Mouse (Mus musculus) forebrain, postnatal 0 days (tissue): Measurements from ENCODE around the gene Dusp18. TPM values are rescaled to one million over a fixed set of nuclear protein-coding genes. Genes with fewer than 3 reads are reported as not detected.

Source experiments
- ATAC-seq: fragments of 200-750 bp; cut with Nextera tagmentation; 2 replicates; pipeline ENCODE4 v1.8.0; 2017; ENCODE audit warnings: mild to moderate bottlenecking, moderate library complexity
- DNase-seq: peaks from one replicate; pipeline ENCODE4 v3.0.0-alpha.2; 2015
- H3K27ac ChIP-seq: fragments of 300-500 bp; sonication (generic); 2 replicates; pipeline ENCODE4 v1.5.1; 2014; ENCODE audit warnings: low read depth, mild to moderate bottlenecking, antibody characterized with exemption, low read length, moderate library complexity, mixed read lengths
- H3K27me3 ChIP-seq: fragments of 300-500 bp; sonication (generic); 2 replicates; pipeline ENCODE4 v1.6.1; 2014; ENCODE audit warnings: mild to moderate bottlenecking, low read length, mixed read lengths; ENCODE audit not compliant: insufficient read depth
- H3K36me3 ChIP-seq: fragments of 300-500 bp; sonication (generic); 2 replicates; pipeline ENCODE4 v1.6.1; 2014; ENCODE audit warnings: mild to moderate bottlenecking, moderate library complexity; ENCODE audit not compliant: insufficient read depth
- H3K4me1 ChIP-seq: fragments of 300-500 bp; sonication (generic); 2 replicates; pipeline ENCODE4 v1.6.1; 2014; ENCODE audit warnings: antibody characterized with exemption; ENCODE audit not compliant: insufficient read depth
- H3K4me2 ChIP-seq: fragments of 300-500 bp; sonication (generic); 2 replicates; pipeline ENCODE4 v1.6.1; 2014; ENCODE audit warnings: low read depth, mild to moderate bottlenecking, moderate library complexity
- H3K4me3 ChIP-seq: fragments of 300-500 bp; sonication (generic); 2 replicates; pipeline ENCODE4 v1.5.1; 2014; ENCODE audit warnings: low read depth, low read length, mixed read lengths
- H3K9ac ChIP-seq: fragments of 300-500 bp; sonication (generic); 2 replicates; pipeline ENCODE4 v1.6.1; 2014; ENCODE audit warnings: mild to moderate bottlenecking
- H3K9me3 ChIP-seq: fragments of 300-500 bp; sonication (generic); 2 replicates; pipeline ENCODE4 v1.6.1; 2016; ENCODE audit warnings: low read length
- CTCF ChIP-seq: sonication (generic); IDR thresholded peaks from 2 replicates; pipeline ENCODE4 v1.5.1; 2016; ENCODE audit warnings: antibody characterized with exemption, control low read depth, low read depth
- WGBS: fragments of 180-500 bp; shearing (Covaris S2); extraction: QIAGEN DNeasy Blood & Tissue Kit; methylation state at CpG from one replicate; pipeline ENCODE4 v1.1.7; 2014; 5-methylcytosine and 5-hydroxymethylcytosine counted together
- polyA plus RNA-seq: library from polyadenylated mRNA; unstranded; fragments of >200 nt; fragmentation: Nextera tagmentation; extraction: Ambion mirVana; gene quantifications from 2 replicates; pipeline ENCODE4 v1.2.1, GENCODE M21; 2015
- total RNA-seq: library from RNA; depleted of rRNA; stranded (reverse); fragments of >200 nt; gene quantifications from 2 replicates; pipeline ENCODE4 v1.2.3, GENCODE M21; 2014

The Dusp18 gene
- total and polyA plus RNA-seq, 2 experiments from 2014 or later: 25.3 to 33.6 TPM

GRCm38 (mm10) chr11:3925916-3926315, 30.9 kb downstream of the Dusp18 start:
- Histone ChIP-seq H3K4me3 (no peak overlapping the region), H3K9me3 (no peaks in the 10 kb centered on the region), H3K27ac (no peak overlapping the region), H3K36me3 (no peaks in the 10 kb centered on the region), H3K9ac (no peak overlapping the region), H3K4me1 (no peaks in the 10 kb centered on the region), H3K4me2 (no peak overlapping the region), H3K27me3 (no peaks in the 10 kb centered on the region)
- no peak for TF ChIP-seq CTCF
- DNase-seq: no peak
- 92% methylated on average over 10 of the region's 10 CpGs for WGBS
- no peak for ATAC-seq

DNA sequence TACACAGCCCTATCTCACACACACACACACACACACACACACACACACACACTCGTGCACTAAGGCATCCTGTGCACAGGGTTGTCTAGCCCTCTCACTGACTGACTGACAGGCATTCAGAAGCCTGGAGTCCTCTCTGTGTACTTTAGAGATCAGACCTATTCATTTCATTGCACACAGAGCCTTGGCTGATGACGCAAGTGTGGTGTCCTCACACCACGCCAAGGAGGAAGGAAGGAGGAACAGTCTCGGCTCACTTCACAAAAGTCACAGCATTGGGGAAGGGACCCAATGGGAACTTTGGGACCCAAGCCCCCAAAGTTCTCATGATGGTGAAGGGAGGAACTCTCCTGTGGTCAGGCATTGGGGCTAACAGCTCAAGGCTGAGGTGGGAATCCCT, 35.0 kb downstream of the Dusp18 start:
- Histone ChIP-seq H3K4me2 (no peak overlapping the region), H3K27ac (no peak overlapping the region), H3K9me3 (no peaks in the 10 kb centered on the region), H3K4me3 (no peak overlapping the region), H3K27me3 (no peaks in the 10 kb centered on the region), H3K4me1 (0 out of 2 replicates have a peak, but pooled peaks cover 5% of the 10 kb centered on the region), H3K9ac (no peak overlapping the region), H3K36me3 (no peaks in the 10 kb centered on the region)
- ATAC-seq (no peak), DNase-seq (no peak)
- no peak for TF ChIP-seq CTCF
- WGBS: 80% methylated on average over 4 of the region's 4 CpGs

DNA sequence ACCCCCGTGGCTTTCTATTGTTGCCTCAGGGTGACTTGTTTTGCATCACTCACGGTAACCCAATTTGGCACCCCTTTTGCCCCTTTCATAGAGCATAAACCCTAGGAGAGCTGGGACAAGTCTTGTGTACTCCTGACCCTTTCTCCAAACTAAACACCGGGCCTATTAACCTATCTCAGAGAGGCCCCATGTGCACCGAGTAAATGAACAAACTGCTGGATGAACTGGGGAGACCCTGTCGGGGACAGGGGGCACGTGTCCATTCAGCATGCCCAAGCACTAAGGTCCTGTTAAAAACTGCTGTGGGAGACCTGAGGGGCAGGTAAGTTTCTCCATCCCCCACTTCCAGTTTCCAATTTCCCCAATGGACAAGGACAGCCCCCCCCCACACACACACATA, 35.9 kb downstream of the Dusp18 start:
- ATAC-seq (no peak), DNase-seq (no peak)
- no peaks in the 10 kb centered on the region for H3K27me3 ChIP-seq
- H3K36me3 ChIP-seq: no peaks in the 10 kb centered on the region
- 29% methylated on average over 6 of the region's 6 CpGs for WGBS
- 0 out of 2 replicates have a peak, but pooled peaks cover 5% of the 10 kb centered on the region for H3K4me1 ChIP-seq
- no peaks in the 10 kb centered on the region for H3K9me3 ChIP-seq
- H3K9ac ChIP-seq: no peak overlapping the region
- no peak overlapping the region for H3K27ac ChIP-seq
- no peak for TF ChIP-seq CTCF
- peak overlapping the region; percentile 57 for H3K4me2 ChIP-seq
- H3K4me3 ChIP-seq: no peak overlapping the region

DNA sequence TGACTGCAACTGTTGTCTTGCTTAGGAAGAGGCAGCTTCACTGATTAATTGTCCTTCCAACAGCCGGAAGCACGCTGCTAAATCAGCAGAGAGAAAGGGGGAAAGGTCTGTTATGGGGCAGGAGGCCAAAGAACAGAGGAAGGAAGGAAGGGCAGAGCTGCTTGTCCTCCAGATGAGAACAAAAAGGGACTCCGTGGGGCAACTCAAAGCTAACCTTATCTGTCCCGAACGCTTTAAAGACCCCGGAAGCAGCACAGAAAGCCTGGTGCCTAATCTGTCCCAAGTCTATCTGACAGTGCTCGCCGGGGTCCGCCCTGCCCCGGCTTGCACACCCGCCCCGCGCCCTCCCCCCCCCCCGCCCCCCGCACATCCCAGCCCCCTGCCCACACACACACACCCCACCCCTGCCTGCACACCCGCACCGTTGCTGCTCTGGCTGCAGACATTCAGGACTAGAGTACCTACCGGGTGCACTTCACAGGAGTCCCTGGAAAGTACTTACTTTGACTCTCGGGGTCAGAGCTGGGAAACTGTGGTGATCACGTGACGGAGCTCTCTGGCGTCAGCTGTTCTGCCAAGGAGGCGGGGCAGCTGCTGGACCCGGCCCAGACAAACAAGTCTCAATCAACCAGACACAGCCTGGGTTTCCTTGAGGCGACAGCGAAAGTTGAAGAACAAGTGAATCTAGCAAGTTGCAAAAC, 36.6 kb downstream of the Dusp18 start, which contains the start of gene Tcn2:
Gene Tcn2 (minus strand): TSS at position 649 of the 701 bp plus-strand sequence.
- no peak for TF ChIP-seq CTCF
- DNase-seq: peak; percentile 64
- under 1% methylated on average over 21 of the region's 26 CpGs for WGBS

GRCm38 (mm10) chr11:3933756-3934285, 38.8 kb downstream of the Dusp18 start:
- 91% methylated on average over 9 of the region's 9 CpGs for WGBS
- Histone ChIP-seq H3K9ac (no peak overlapping the region), H3K27ac (no peak overlapping the region), H3K27me3 (no peaks in the 10 kb centered on the region), H3K4me3 (no peak overlapping the region), H3K9me3 (no peaks in the 10 kb centered on the region), H3K4me2 (no peak overlapping the region), H3K36me3 (no peaks in the 10 kb centered on the region), H3K4me1 (0 out of 2 replicates have a peak, but pooled peaks cover 5% of the 10 kb centered on the region)
- no peak for TF ChIP-seq CTCF
- no peak for ATAC-seq
- no peak for DNase-seq

More for the DNA sequence above, 36.6 kb downstream of the Dusp18 start, which contains the start of gene Tcn2:
- peak within 1 kb of the TSS; percentile 57 for H3K4me2 ChIP-seq
- no peaks in the 10 kb centered on the region for H3K36me3 ChIP-seq
- no peaks in the 10 kb centered on the region for H3K9me3 ChIP-seq
- no peaks in the 10 kb centered on the region for H3K27me3 ChIP-seq
- H3K27ac ChIP-seq: no peak within 1 kb of the TSS
- ATAC-seq: peak; percentile 63
- H3K4me1 ChIP-seq: 0 out of 2 replicates have a peak, but pooled peaks cover 5% of the 10 kb centered on the region
- H3K9ac ChIP-seq: 0 out of 2 replicates have a peak within 1 kb of the TSS, but pooled peaks have one; percentile 22
- peak within 1 kb of the TSS; percentile 37 for H3K4me3 ChIP-seq

DNA sequence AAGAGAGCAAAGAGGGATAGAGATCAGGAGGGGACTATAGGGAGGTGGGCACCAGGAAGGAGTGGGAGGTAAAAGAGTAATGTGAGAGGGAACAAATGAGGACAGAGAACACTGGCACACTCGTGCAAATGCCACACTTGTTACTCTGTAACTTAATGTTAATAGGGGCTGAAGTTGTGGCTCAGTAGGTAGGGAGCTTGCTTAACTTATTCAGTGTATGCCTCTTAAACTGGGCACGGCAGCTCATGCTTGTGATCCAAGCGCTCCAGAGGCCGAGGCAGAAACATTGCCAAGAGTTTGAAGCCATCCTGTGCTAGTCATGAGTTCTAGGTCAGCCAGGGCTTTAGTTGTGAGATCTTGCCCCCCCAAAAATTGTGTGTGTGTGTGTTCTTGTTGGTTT, 40.1 kb downstream of the Dusp18 start:
- DNase-seq: no peak
- no peak for ATAC-seq
- no peaks in the 10 kb centered on the region for H3K9me3 ChIP-seq

DNA sequence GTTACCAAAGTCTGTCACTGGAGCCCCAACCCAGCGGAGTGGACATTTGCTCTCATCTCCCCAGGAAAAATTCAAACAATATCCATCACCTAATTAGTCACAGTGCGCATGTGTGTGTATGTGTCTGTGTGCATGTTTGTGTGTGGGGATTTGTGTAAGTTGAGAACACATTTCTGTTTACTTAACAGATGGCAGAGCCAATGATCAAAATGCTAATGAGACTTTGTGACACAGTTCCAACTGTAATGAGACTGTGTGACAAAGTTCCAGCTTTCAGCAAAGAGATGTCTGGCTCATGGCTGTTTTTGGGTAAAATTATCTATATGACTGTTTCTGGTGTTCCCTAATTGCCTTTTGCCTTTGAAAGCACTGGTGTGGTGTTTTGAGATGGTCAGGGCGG, 41.3 kb downstream of the Dusp18 start:
- no peak for TF ChIP-seq CTCF
- DNase-seq: peak; percentile 56
- Histone ChIP-seq H3K27ac (no peak overlapping the region), H3K9me3 (no peaks in the 10 kb centered on the region), H3K9ac (no peak overlapping the region), H3K4me2 (no peak overlapping the region), H3K4me3 (no peak overlapping the region), H3K4me1 (0 out of 2 replicates have a peak, but pooled peaks cover 5% of the 10 kb centered on the region), H3K36me3 (no peaks in the 10 kb centered on the region), H3K27me3 (no peaks in the 10 kb centered on the region)
- ATAC-seq: peak; percentile 69
- WGBS: 65% methylated on average over 3 of the region's 3 CpGs

More for the DNA sequence above, 40.1 kb downstream of the Dusp18 start:
- no peaks in the 10 kb centered on the region for H3K27me3 ChIP-seq
- no peaks in the 10 kb centered on the region for H3K36me3 ChIP-seq
- H3K4me3 ChIP-seq: no peak overlapping the region
- H3K27ac ChIP-seq: no peak overlapping the region
- TF ChIP-seq CTCF: no peak
- WGBS: 79% methylated on average over 4 of the region's 4 CpGs
- 0 out of 2 replicates have a peak, but pooled peaks cover 5% of the 10 kb centered on the region for H3K4me1 ChIP-seq
- H3K4me2 ChIP-seq: no peak overlapping the region
- no peak overlapping the region for H3K9ac ChIP-seq
